Mouse (Mus musculus) embryonic fibroblast, embryonic 13.5 days (primary cell): ENCODE data around the gene Lat2. TPM values are rescaled to one million over a fixed set of nuclear protein-coding genes. Genes with fewer than 3 reads are reported as not detected.
A peak's percentile ranks its signal among the peaks of the same experiment; 100 is the strongest.

ENCODE experiments used
- H3K27ac ChIP-seq: 2 replicates; pipeline ENCODE4 v1.5.1; 2012; ENCODE audit warnings: low read length, control low read depth, inconsistent platforms; ENCODE audit not compliant: insufficient read depth
- H3K4me1 ChIP-seq: 2 replicates; pipeline ENCODE4 v1.6.1; 2011; ENCODE audit warnings: low read length; ENCODE audit not compliant: control insufficient read depth, insufficient read depth
- H3K4me3 ChIP-seq: 2 replicates; pipeline ENCODE4 v1.5.1; 2011; ENCODE audit warnings: mild to moderate bottlenecking, control low read depth, low read length; ENCODE audit not compliant: insufficient read depth
- CTCF ChIP-seq: IDR thresholded peaks from 2 replicates; pipeline ENCODE4 v1.5.1; 2011; ENCODE audit warnings: mild to moderate bottlenecking, control low read depth, low read length, moderate library complexity, borderline replicate concordance; ENCODE audit not compliant: insufficient read depth
- POLR2A ChIP-seq: IDR thresholded peaks from 2 replicates; pipeline ENCODE4 v1.6.1; 2011; ENCODE audit warnings: low read depth, mild to moderate bottlenecking, control low read depth, low read length, moderate library complexity
- polyA plus RNA-seq: library from polyadenylated mRNA; stranded (reverse); fragments of >200 nt; gene quantifications from 2 replicates; pipeline ENCODE4 v1.2.4, GENCODE M21; 2011; ENCODE audit warnings: low read depth; ENCODE audit not compliant: missing spikeins, insufficient read length

Lat2 gene
- polyA plus RNA-seq, 1 experiment = 2.3 TPM

GRCm38 (mm10) chr5:134615380-134615779, 555 bp upstream of the Lat2 start:
- TF ChIP-seq POLR2A (no peak), CTCF (no peak)
- Histone ChIP-seq H3K4me1 (peaks cover 12% of the 10 kb centered on the region), H3K4me3 (no peak overlapping the region), H3K27ac (no peak overlapping the region)

DNA sequence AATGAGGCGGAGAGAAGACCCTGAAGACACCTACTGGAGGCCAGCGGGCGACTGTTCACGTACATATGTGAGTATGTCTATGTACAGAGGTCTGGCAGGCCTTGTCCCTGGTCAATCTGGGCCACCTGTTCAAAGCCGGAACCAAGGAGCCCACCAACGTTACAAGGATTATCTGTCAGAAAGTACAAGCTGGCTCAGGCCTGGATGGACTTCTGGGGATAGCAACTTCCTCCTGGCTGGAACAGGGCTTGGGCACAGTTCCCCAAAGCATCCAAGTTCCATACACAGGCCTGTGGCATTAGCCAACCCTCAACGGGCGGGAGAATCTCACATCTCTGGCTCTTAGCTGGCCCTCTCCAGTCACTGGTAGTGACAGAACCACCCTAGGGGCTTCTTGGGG, 529 bp downstream of the Lat2 start:
- Histone ChIP-seq H3K4me1 (peaks cover 8% of the 10 kb centered on the region), H3K27ac (no peak overlapping the region), H3K4me3 (no peak overlapping the region)
- TF ChIP-seq CTCF = no peak
- TF ChIP-seq POLR2A = no peak

- Histone ChIP-seq H3K4me1 (peaks cover 8% of the 10 kb centered on the region), H3K4me3 (no peak overlapping the region), H3K27ac (no peak overlapping the region)
- no peak for TF ChIP-seq CTCF
- no peak for TF ChIP-seq POLR2A
Measured at GRCm38 (mm10) chr5:134613727-134614126, 1.1 kb downstream of the Lat2 start.

GRCm38 (mm10) chr5:134611810-134612521, 2.9 kb downstream of the Lat2 start:
- TF ChIP-seq CTCF = no peak
- TF ChIP-seq POLR2A = no peak
- Histone ChIP-seq H3K27ac (peak overlapping the region; percentile 4; the same call in 1 of the 2 replicates), H3K4me3 (no peak overlapping the region), H3K4me1 (peaks cover 9% of the 10 kb centered on the region)

GRCm38 (mm10) chr5:134609916-134610643, 4.7 kb downstream of the Lat2 start:
- Histone ChIP-seq H3K4me1 (peaks cover 13% of the 10 kb centered on the region), H3K4me3 (no peak overlapping the region), H3K27ac (no peak overlapping the region)
- TF ChIP-seq CTCF (no peak), POLR2A (no peak)

- no peak overlapping the region for H3K4me3 ChIP-seq
- peaks cover 9% of the 10 kb centered on the region for H3K4me1 ChIP-seq
- TF ChIP-seq CTCF (no peak), POLR2A (peak; percentile 24; the same call in 1 of the 2 replicates)
- peak overlapping the region; percentile 4; the same call in 1 of the 2 replicates for H3K27ac ChIP-seq
Measured at GRCm38 (mm10) chr5:134607121-134607520, 7.7 kb downstream of the Lat2 start.

DNA sequence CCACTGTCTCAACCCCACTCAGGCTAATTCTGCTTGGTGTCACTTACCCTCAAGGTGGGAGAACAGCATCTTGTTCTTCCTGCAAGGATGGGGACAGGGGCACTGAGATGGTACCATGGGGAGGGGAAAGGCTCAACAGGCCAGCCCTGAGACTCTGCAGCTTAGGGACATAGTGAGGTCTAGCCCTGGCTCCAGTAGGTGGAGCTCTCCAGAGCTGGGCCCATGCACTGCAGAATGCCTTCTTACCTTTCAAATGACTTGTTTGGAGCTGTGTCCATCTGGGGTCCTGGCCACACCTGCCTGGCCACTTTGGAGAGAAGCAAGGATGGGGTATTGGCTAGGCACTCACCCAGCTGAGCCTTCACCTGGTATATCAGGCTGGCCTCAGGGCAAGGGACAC, 8.5 kb downstream of the Lat2 start:
- Histone ChIP-seq H3K4me3 (no peak overlapping the region), H3K27ac (no peak overlapping the region), H3K4me1 (peaks cover 6% of the 10 kb centered on the region)
- 0 out of 2 replicates have a peak, but pooled peaks have one; percentile 1 for TF ChIP-seq CTCF
- no peak for TF ChIP-seq POLR2A

DNA sequence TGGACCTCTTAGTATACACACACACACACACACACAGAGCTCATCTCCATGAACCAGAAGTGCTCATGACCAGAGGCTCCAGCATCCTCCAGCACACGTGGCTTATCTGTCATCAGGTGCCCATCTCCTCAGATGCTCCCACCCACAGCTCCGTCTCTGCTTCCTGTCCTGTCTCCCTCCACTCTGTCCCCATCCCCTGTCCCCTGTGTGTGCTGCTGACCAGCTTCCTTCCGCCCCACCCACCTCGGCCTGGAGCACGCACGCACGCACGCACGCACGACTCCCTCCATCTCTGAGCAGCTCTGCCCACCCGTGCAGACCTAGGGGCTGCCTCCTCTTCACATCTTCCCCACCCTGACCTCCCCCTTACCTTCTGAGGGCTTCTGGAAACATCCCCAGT, 10.4 kb downstream of the Lat2 start:
- TF ChIP-seq CTCF (no peak), POLR2A (no peak)
- H3K4me1 ChIP-seq = peaks cover 6% of the 10 kb centered on the region
- no peak overlapping the region for H3K4me3 ChIP-seq
- no peak overlapping the region for H3K27ac ChIP-seq

- H3K27ac ChIP-seq = no peak overlapping the region
- no peaks in the 10 kb centered on the region for H3K4me1 ChIP-seq
- no peak overlapping the region for H3K4me3 ChIP-seq
- no peak for TF ChIP-seq CTCF
- TF ChIP-seq POLR2A = no peak
Measured at GRCm38 (mm10) chr5:134597711-134598110, 17.1 kb downstream of the Lat2 start.

DNA sequence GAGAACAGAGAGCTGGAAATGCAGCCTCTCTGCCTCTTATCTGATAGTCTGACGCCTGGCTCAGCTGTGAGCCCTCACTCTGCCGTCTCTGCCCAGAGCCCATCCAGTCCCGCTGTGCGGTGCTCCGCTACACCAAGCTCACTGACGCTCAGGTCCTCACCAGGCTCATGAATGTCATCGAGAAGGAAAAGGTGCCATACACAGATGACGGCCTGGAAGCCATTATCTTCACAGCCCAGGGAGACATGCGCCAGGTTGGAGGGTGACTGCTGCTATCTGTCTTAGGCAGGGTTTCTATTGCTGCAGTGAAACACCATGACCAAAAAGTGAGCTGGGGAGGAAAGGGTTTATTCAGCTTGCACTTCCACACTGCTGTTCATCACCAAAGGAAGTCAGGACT, 21.7 kb downstream of the Lat2 start:
- no peak for TF ChIP-seq CTCF
- no peak for TF ChIP-seq POLR2A
- no peaks in the 10 kb centered on the region for H3K4me1 ChIP-seq
- H3K27ac ChIP-seq = no peak overlapping the region
- no peak overlapping the region for H3K4me3 ChIP-seq
